13 mouse cellular contexts compared by ENCODE assay signal in the genomic region with DNA sequence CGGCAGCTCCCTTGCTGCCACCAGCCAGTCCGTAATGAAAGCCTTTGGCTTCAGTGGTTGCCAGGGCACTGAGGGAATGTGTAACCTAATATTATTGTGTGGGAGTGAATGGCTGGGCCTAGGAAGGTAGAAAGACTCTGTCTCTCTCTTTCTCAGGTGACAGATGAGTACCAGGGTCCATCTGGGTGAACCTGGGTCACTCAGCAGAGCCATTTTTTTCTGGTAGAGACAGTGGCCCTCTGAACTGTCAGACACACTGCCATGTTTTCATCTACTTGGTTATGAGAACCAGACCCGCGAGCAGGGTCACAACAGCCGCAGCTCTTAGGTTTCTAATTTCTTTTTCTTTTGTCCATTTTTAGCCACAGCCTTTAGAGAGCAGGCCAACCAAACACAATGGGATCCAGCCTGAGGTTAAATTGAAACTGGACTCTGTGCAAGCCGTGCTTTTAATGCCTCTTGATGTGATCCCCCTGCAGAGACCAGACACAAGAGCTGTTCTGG.
A peak's percentile ranks its signal among the peaks of the same experiment; 100 is the strongest.
DNase-seq lines count a peak whose midpoint lies in the region; ATAC-seq and TF ChIP-seq lines count a peak whose summit lies in the region.
"Had no signal": no experiment of that assay in that cellular context is flagged by ENCODE, and none has a peak within 500 bp of the region (broad histone marks: within the 10 kb centered on the region; RNA-seq: fewer than 3 reads in every experiment).

No protein-coding gene starts in this region.

- peak overlapping the region; percentile 46; the same call in 1 of the 2 replicates for H3K27ac ChIP-seq in layer of hippocampus, adult 2 months
- peak overlapping the region; percentile 47; the same call in 1 of the 2 replicates for H3K27ac ChIP-seq in hindbrain, embryonic 11.5 days (ENCODE audit: low read depth, low read length)
- peak overlapping the region; percentile 40 for H3K27ac ChIP-seq in limb, embryonic 15.5 days
- no peak overlapping the region for H3K27ac ChIP-seq in heart, adult 2 months
- H3K27ac ChIP-seq: intestine, embryonic 15.5 days had no signal

- 0 out of 2 replicates have a peak overlapping the region, but pooled peaks have one; percentile 19 for H3K9ac ChIP-seq in hindbrain, embryonic 11.5 days (ENCODE audit: low read depth, low read length)
- H3K9ac ChIP-seq in limb, embryonic 15.5 days: no peak overlapping the region
- H3K9ac ChIP-seq in heart, adult 2 months (ENCODE audit: low read depth, low read length): no peak overlapping the region
- H3K9ac ChIP-seq: intestine, embryonic 15.5 days had no signal

- 6% methylated on average over 6 of the region's 6 CpGs for WGBS in hindbrain, embryonic 11.5 days
- 33% methylated on average over 6 of the region's 6 CpGs for whole genome bisulfite sequencing in limb, embryonic 15.5 days
- WGBS in heart, adult 2 months: 84% methylated on average over 6 of the region's 6 CpGs

- H3K36me3 ChIP-seq in hindbrain, embryonic 11.5 days (ENCODE audit: control insufficient read depth, insufficient read depth, low read length): no peaks in the 10 kb centered on the region
- no peaks in the 10 kb centered on the region for H3K36me3 ChIP-seq in limb, embryonic 15.5 days
- H3K36me3 ChIP-seq in heart, adult 2 months (ENCODE audit: control insufficient read depth, insufficient read depth, low read length): no peaks in the 10 kb centered on the region
- H3K36me3 ChIP-seq: intestine, embryonic 15.5 days had no signal

- no peak overlapping the region for H3K4me2 ChIP-seq in hindbrain, embryonic 11.5 days (replicated peaks; ENCODE audit: low read depth, low read length)
- H3K4me2 ChIP-seq in limb, embryonic 15.5 days: no peak overlapping the region
- H3K4me2 ChIP-seq: intestine, embryonic 15.5 days had no signal

- TF ChIP-seq POLR2A in heart, adult 2 months (IDR thresholded peaks at IDR 0.05; ENCODE audit: insufficient read depth, low read depth, low read length): no peak

- no peak for TF ChIP-seq EP300 in heart, adult 2 months (IDR thresholded peaks at IDR 0.05; ENCODE audit: insufficient read depth, low read depth, low read length)

- H3K4me1 ChIP-seq in hindbrain, embryonic 11.5 days (replicated peaks; ENCODE audit: control insufficient read depth, insufficient read depth, low read length): peaks cover 3% of the 10 kb centered on the region
- peaks cover 2% of the 10 kb centered on the region; the same call in 1 of the 2 replicates for H3K4me1 ChIP-seq in limb, embryonic 15.5 days
- H3K4me1 ChIP-seq in heart, adult 2 months (ENCODE audit: control insufficient read depth, insufficient read depth, low read length): no peaks in the 10 kb centered on the region

- H3K79me2 ChIP-seq in heart, adult 2 months (replicated peaks; ENCODE audit: control insufficient read depth, insufficient read depth, low read length): no peaks in the 10 kb centered on the region

- no peak for DNase-seq in layer of hippocampus, adult 2 months (ENCODE audit: low spot score in 2 of 2)
- no peak for DNase-seq in layer of hippocampus, adult 18-20 months (ENCODE audit: low spot score in 2 of 2)
- DNase-seq in hindbrain, embryonic 11.5 days (ENCODE audit: low spot score): peak; percentile 45
- peak; percentile 13 for DNase-seq in telencephalon, adult 2 months (ENCODE audit: low read depth, low spot score)
- no peak for DNase-seq in adrenal gland, adult 8-10 months
- no peak for DNase-seq in left cerebral cortex, adult 8-10 months (ENCODE audit: low spot score in 2 of 2)
- no peak for DNase-seq in heart, adult 2 months
- DNase-seq: cerebellum, adult 8-10 months; gastrocnemius, postnatal 25 days had no signal

- intact Hi-C loops in heart, adult 2 months (cut with DNase I): loop anchor here (5.0 kb wide), 1 partner anchor 47 kb away; no protein-coding TSS in a partner anchor

- ATAC-seq in hindbrain, embryonic 11.5 days (ENCODE audit: low FRiP score): no peak
- ATAC-seq in limb, embryonic 15.5 days (ENCODE audit: insufficient number of reproducible peaks, low FRiP score, low TSS enrichment, low read depth): no peak
- ATAC-seq: activated CD4-positive, CD25-positive, alpha-beta regulatory T cell, adult 4 months; intestine, embryonic 15.5 days had no signal

- no peak overlapping the region for H3K4me3 ChIP-seq in layer of hippocampus, adult 2 months
- H3K4me3 ChIP-seq in hindbrain, embryonic 11.5 days (ENCODE audit: low read depth, low read length): no peak overlapping the region
- H3K4me3 ChIP-seq in limb, embryonic 15.5 days: no peak overlapping the region
- H3K4me3 ChIP-seq in heart, adult 2 months: no peak overlapping the region
- H3K4me3 ChIP-seq: intestine, embryonic 15.5 days had no signal

- H3K27me3 ChIP-seq in hindbrain, embryonic 11.5 days (ENCODE audit: control insufficient read depth, insufficient read depth, low read length): no peaks in the 10 kb centered on the region
- H3K27me3 ChIP-seq in limb, embryonic 15.5 days: no peaks in the 10 kb centered on the region
- H3K27me3 ChIP-seq in heart, adult 2 months (ENCODE audit: control insufficient read depth, insufficient read depth, low read length): no peaks in the 10 kb centered on the region
- H3K27me3 ChIP-seq: CH12.LX; intestine, embryonic 15.5 days had no signal

- TF ChIP-seq CTCF in layer of hippocampus, adult 2 months (conservative IDR thresholded peaks at IDR 0.05): no peak
- TF ChIP-seq CTCF in heart, adult 2 months (IDR thresholded peaks at IDR 0.05): no peak

- H3K9me3 ChIP-seq in hindbrain, embryonic 11.5 days (ENCODE audit: control insufficient read depth, low read length): no peaks in the 10 kb centered on the region
- no peaks in the 10 kb centered on the region for H3K9me3 ChIP-seq in limb, embryonic 15.5 days
- H3K9me3 ChIP-seq: intestine, embryonic 15.5 days had no signal

Comparison
In these comparisons a context has a peak if more than half of its experiments do, and no peak if none do; other contexts are left out.
1. DNase-seq: peak in hindbrain, embryonic 11.5 days (single experiment) and telencephalon, adult 2 months (single experiment); none in layer of hippocampus, adult 2 months (0 of 2), layer of hippocampus, adult 18-20 months (0 of 2), adrenal gland, adult 8-10 months (single experiment), left cerebral cortex, adult 8-10 months (0 of 2) and heart, adult 2 months (0 of 2).